Mouse (Mus musculus): ENCODE measurements around the gene E2f8. TPM values are rescaled to one million over a fixed set of nuclear protein-coding genes. Genes with fewer than 3 reads are reported as not detected.

Gene E2f8
- polyA plus RNA-seq, 1 experiment from 2014 or later = 17.3 TPM

DNA sequence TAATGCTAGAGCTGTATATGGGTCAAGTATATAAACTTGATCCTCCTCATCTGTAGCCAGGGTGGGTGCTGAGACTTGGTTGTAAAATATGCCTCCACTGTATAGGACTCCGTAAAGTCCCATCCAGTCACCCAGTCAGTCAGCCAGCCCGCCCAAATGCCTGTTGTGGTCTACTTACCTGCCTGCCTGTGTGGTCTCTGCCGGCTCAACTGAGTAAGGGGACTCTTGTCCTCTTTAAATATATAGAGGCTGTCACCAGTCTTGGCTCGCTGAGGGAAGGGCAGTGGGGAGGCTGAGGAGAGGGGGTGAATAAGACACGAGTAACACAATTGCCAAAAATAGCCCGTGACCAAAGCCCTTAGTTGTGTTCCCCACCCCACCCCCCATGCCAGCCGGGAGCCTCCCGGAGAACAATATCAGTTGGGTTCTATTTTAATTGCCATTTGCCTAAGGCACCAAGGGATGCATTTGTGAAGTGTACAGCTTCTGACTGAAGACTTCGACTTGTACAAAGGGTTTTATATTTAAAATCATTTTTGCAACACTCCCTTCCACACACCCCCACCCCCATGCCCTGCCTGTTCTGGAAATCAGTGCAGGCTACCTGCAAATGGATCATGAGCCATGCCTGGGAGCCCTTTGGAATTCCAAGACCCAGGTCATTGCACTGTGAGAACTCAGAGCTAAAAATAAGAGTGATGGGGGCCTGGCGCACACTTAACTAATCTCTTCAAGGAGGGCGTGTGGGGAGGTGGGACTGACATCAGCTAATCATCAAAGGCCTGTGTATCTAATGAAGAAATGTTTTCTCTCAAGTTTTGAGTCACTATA is 33.4 kb downstream of the E2f8 start, which contains the start of gene Csrp3:
Csrp3 (minus strand) TSS at position 214 of the 831 bp plus-strand sequence.
- Histone ChIP-seq H3K4me1 (peaks cover 15% of the 10 kb centered on the region; the same call in 1 of the 2 replicates), H3K27ac (no peak within 1 kb of the TSS), H3K36me3 (no peaks in the 10 kb centered on the region), H3K27me3 (no peaks in the 10 kb centered on the region), H3K4me2 (no peak within 1 kb of the TSS), H3K9me3 (no peaks in the 10 kb centered on the region), H3K4me3 (no peak within 1 kb of the TSS), H3K9ac (no peak within 1 kb of the TSS)
- 35% methylated on average over 11 of the region's 11 CpGs for WGBS
- no peak for ATAC-seq (ENCODE audit: insufficient number of reproducible peaks, insufficient read depth, low FRiP score, low TSS enrichment, low read depth)

- ATAC-seq (ENCODE audit: insufficient number of reproducible peaks, insufficient read depth, low FRiP score, low TSS enrichment, low read depth) = no peak
- WGBS = 69% methylated on average over 6 of the region's 6 CpGs
These were observed 34.6 kb downstream of the E2f8 start for GRCm38 (mm10) chr7:48846755-48847154.

GRCm38 (mm10) chr7:48845213-48845973 is 36.0 kb downstream of the E2f8 start:
- no peak overlapping the region for H3K4me2 ChIP-seq
- no peak overlapping the region for H3K9ac ChIP-seq
- no peak overlapping the region for H3K27ac ChIP-seq
- ATAC-seq (ENCODE audit: insufficient number of reproducible peaks, insufficient read depth, low FRiP score, low TSS enrichment, low read depth) = no peak
- no peaks in the 10 kb centered on the region for H3K27me3 ChIP-seq
- H3K4me3 ChIP-seq = no peak overlapping the region
- no peaks in the 10 kb centered on the region for H3K9me3 ChIP-seq
- 69% methylated on average over 12 of the region's 12 CpGs for WGBS
- H3K36me3 ChIP-seq = no peaks in the 10 kb centered on the region
- peaks cover 15% of the 10 kb centered on the region; the same call in 1 of the 2 replicates for H3K4me1 ChIP-seq

More at GRCm38 (mm10) chr7:48846755-48847154, 34.6 kb downstream of the E2f8 start:
- H3K27ac ChIP-seq = no peak overlapping the region
- H3K27me3 ChIP-seq = no peaks in the 10 kb centered on the region
- no peaks in the 10 kb centered on the region for H3K9me3 ChIP-seq
- no peaks in the 10 kb centered on the region for H3K36me3 ChIP-seq
- H3K9ac ChIP-seq = no peak overlapping the region
- H3K4me1 ChIP-seq = peaks cover 15% of the 10 kb centered on the region; the same call in 1 of the 2 replicates
- H3K4me2 ChIP-seq = no peak overlapping the region
- H3K4me3 ChIP-seq = no peak overlapping the region

DNA sequence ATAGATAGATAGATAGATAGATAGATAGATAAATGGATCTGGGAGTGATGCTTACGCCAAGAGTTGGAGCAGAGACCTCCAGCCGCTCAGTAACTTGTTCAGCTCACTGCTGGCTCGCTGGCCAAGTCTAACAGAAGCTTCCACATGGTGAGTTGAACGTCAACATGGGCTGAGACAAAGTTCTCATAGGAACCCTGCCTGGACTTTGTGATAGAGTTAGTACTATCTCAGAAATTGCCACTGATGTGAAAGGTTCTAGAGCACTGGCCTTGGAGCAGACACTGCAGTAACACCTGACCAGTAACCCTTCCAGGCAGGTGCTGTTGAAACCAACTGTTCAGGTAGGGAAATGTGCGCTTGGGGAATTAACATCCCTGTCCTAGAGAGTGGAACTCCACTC is 37.9 kb downstream of the E2f8 start:
- WGBS = 87% methylated on average over 5 of the region's 5 CpGs
- H3K4me3 ChIP-seq = no peak overlapping the region
- H3K4me2 ChIP-seq = no peak overlapping the region

DNA sequence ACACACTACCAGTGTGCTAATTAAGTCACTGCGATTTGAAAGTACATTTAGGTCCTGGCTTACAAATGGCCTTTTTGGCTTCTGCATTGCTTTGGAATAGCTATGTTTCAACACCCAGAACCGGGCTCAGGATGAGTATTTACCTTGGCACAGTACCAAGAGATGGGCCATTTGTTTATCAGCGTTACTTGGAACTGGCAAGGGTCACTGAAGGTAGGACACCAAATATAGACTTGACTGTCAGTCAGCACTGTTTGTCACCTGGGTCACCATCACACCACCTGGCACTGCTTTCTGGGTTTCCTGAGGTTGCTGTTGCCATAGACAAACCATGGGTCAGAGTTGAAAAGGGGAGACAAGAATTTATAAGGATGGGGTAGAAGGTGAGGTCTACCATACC is 39.0 kb downstream of the E2f8 start:
- ATAC-seq (ENCODE audit: insufficient number of reproducible peaks, insufficient read depth, low FRiP score, low TSS enrichment, low read depth) = no peak
- H3K9me3 ChIP-seq = no peaks in the 10 kb centered on the region
- H3K4me3 ChIP-seq = no peak overlapping the region
- no peak overlapping the region for H3K27ac ChIP-seq
- H3K36me3 ChIP-seq = no peaks in the 10 kb centered on the region
- 0 out of 2 replicates have a peak, but pooled peaks cover 8% of the 10 kb centered on the region for H3K4me1 ChIP-seq
- no peak overlapping the region for H3K9ac ChIP-seq
- no peaks in the 10 kb centered on the region for H3K27me3 ChIP-seq
- 80% methylated on average over 3 of the region's 3 CpGs for WGBS
- no peak overlapping the region for H3K4me2 ChIP-seq

More for the DNA sequence above, 37.9 kb downstream of the E2f8 start:
- no peak overlapping the region for H3K27ac ChIP-seq
- H3K9me3 ChIP-seq = no peaks in the 10 kb centered on the region
- H3K4me1 ChIP-seq = peaks cover 15% of the 10 kb centered on the region; the same call in 1 of the 2 replicates
- no peak overlapping the region for H3K9ac ChIP-seq
- H3K36me3 ChIP-seq = no peaks in the 10 kb centered on the region
- H3K27me3 ChIP-seq = no peaks in the 10 kb centered on the region
- no peak for ATAC-seq (ENCODE audit: insufficient number of reproducible peaks, insufficient read depth, low FRiP score, low TSS enrichment, low read depth)

- no peak for ATAC-seq (ENCODE audit: insufficient number of reproducible peaks, insufficient read depth, low FRiP score, low TSS enrichment, low read depth)
These were observed 39.9 kb downstream of the E2f8 start for GRCm38 (mm10) chr7:48841538-48841937.

GRCm38 (mm10) chr7:48840545-48840944 is 40.9 kb downstream of the E2f8 start:
- 83% methylated on average over 2 of the region's 2 CpGs for WGBS
- H3K4me3 ChIP-seq = no peak overlapping the region
- no peaks in the 10 kb centered on the region for H3K9me3 ChIP-seq
- ATAC-seq (ENCODE audit: insufficient number of reproducible peaks, insufficient read depth, low FRiP score, low TSS enrichment, low read depth) = no peak
- 0 out of 2 replicates have a peak, but pooled peaks cover 8% of the 10 kb centered on the region for H3K4me1 ChIP-seq
- H3K4me2 ChIP-seq = no peak overlapping the region
- no peaks in the 10 kb centered on the region for H3K36me3 ChIP-seq
- no peaks in the 10 kb centered on the region for H3K27me3 ChIP-seq
- H3K27ac ChIP-seq = no peak overlapping the region
- H3K9ac ChIP-seq = no peak overlapping the region

More at GRCm38 (mm10) chr7:48841538-48841937, 39.9 kb downstream of the E2f8 start:
- Histone ChIP-seq H3K27me3 (no peaks in the 10 kb centered on the region), H3K4me3 (no peak overlapping the region), H3K27ac (no peak overlapping the region), H3K36me3 (no peaks in the 10 kb centered on the region), H3K9ac (no peak overlapping the region), H3K4me1 (0 out of 2 replicates have a peak, but pooled peaks cover 8% of the 10 kb centered on the region), H3K9me3 (no peaks in the 10 kb centered on the region), H3K4me2 (no peak overlapping the region)
- WGBS = 55% methylated on average over 4 of the region's 4 CpGs

DNA sequence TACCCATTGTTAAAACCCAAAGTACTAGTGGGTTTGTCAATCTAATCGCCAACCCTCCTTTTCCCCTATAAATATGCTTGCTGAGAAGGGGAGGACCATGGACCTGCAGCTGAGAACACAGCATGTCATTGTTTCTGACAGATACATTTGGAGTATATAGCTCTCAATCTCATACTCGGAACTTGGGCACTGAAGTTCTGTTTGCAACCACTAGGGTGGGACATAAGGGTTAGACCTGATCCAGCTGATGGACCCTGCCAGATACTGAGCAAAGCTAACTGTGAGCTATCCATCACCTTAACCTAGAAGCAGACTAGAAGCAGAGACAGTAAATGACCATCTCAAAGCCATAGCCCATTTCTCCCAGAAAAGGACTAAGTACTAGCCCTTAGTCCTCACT is 43.0 kb downstream of the E2f8 start:
- WGBS = 66% methylated on average over 2 of the region's 2 CpGs
- Histone ChIP-seq H3K36me3 (no peaks in the 10 kb centered on the region), H3K9ac (no peak overlapping the region), H3K4me1 (no peaks in the 10 kb centered on the region), H3K4me3 (no peak overlapping the region), H3K27me3 (no peaks in the 10 kb centered on the region), H3K27ac (no peak overlapping the region), H3K4me2 (no peak overlapping the region), H3K9me3 (no peaks in the 10 kb centered on the region)
- ATAC-seq (ENCODE audit: insufficient number of reproducible peaks, insufficient read depth, low FRiP score, low TSS enrichment, low read depth) = no peak

GRCm38 (mm10) chr7:48836949-48837348 is 44.4 kb downstream of the E2f8 start:
- H3K4me2 ChIP-seq = no peak overlapping the region
- H3K4me1 ChIP-seq = no peaks in the 10 kb centered on the region
- no peak for ATAC-seq (ENCODE audit: insufficient number of reproducible peaks, insufficient read depth, low FRiP score, low TSS enrichment, low read depth)
- H3K27ac ChIP-seq = no peak overlapping the region
- no peak overlapping the region for H3K9ac ChIP-seq
- H3K36me3 ChIP-seq = no peaks in the 10 kb centered on the region
- WGBS = 62% methylated on average over 6 of the region's 6 CpGs
- H3K4me3 ChIP-seq = no peak overlapping the region
- H3K9me3 ChIP-seq = no peaks in the 10 kb centered on the region
- H3K27me3 ChIP-seq = no peaks in the 10 kb centered on the region

DNA sequence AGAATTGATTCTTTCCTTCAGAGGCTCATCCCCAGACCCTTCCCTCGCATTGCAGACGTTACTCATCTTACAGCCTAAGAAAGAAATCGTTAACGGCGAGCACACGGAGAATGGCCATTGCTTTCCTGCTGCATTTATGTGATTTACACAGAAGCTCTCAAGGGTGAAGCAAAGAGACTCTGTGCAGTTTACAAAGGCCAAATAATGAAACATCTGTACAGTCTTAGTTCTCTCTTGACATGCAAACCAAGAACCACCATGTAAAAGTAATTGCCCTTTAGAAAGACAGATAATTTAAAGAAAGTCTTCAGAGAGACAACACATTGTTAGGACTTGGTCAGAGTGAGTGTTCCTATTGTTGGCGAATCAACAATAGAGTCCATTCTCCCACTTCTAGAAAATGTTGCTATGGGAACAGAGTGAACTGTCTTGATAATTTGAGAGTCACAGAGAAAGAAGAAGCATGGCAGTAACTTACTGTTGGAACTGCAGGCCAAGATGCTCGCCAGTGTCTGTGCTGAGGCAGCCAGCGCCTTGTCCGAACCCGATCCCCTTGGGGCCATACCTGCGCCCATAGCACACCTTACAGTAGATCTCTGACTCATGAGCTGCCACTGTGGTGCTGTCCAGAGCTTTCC is 46.3 kb downstream of the E2f8 start:
- no peaks in the 10 kb centered on the region for H3K36me3 ChIP-seq
- no peaks in the 10 kb centered on the region for H3K4me1 ChIP-seq
- ATAC-seq (ENCODE audit: insufficient number of reproducible peaks, insufficient read depth, low FRiP score, low TSS enrichment, low read depth) = no peak
- no peak overlapping the region for H3K27ac ChIP-seq
- H3K9me3 ChIP-seq = no peaks in the 10 kb centered on the region
- H3K9ac ChIP-seq = no peak overlapping the region
- H3K4me3 ChIP-seq = no peak overlapping the region
- no peak overlapping the region for H3K4me2 ChIP-seq
- WGBS = 80% methylated on average over 12 of the region's 12 CpGs
- H3K27me3 ChIP-seq = no peaks in the 10 kb centered on the region

DNA sequence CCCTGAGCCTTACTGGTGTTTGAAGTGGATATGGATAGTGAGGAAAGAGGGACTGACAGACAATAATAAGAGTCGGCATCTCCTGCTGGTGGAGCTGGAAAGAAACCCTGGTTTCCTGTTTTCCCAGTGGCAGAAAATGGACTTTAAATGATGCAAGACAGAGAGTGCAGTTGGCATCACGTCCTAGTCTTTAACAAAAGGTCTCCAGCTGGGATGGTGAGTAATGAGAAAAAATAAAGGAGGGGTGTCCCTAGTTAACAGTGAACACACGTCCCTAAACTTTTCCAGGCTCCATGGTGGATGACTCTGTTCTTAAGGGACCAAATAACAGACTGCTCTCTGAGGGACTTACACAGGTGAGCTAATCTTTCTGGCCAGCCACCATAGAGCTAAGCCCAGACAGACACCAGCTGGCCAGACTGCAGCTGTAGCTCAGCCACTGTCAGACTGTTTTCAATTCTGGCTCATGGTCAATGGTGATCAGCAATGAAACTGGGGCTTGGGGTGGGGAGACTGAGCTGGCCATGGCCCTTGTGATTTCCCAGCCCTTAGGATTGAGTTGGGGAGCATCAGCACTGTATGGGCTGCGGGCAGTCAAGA is 46.9 kb downstream of the E2f8 start:
- Histone ChIP-seq H3K27me3 (no peaks in the 10 kb centered on the region), H3K4me1 (no peaks in the 10 kb centered on the region), H3K4me3 (no peak overlapping the region), H3K9me3 (no peaks in the 10 kb centered on the region), H3K4me2 (no peak overlapping the region), H3K27ac (no peak overlapping the region), H3K36me3 (no peaks in the 10 kb centered on the region), H3K9ac (no peak overlapping the region)
- 57% methylated on average over 4 of the region's 4 CpGs for WGBS
- no peak for ATAC-seq (ENCODE audit: insufficient number of reproducible peaks, insufficient read depth, low FRiP score, low TSS enrichment, low read depth)
